Mouse (Mus musculus): Measurements from ENCODE around the gene H2-K1. TPM values are rescaled to one million over a fixed set of nuclear protein-coding genes. Genes with fewer than 3 reads are reported as not detected.
"Not testable (repeated sequence)": the region's sequence is repeated elsewhere in the genome, so short reads cannot be mapped to it uniquely, and the experiment has no call there.

H2-K1 gene
- polyA plus RNA-seq, 1 experiment = 2,389 TPM

DNA sequence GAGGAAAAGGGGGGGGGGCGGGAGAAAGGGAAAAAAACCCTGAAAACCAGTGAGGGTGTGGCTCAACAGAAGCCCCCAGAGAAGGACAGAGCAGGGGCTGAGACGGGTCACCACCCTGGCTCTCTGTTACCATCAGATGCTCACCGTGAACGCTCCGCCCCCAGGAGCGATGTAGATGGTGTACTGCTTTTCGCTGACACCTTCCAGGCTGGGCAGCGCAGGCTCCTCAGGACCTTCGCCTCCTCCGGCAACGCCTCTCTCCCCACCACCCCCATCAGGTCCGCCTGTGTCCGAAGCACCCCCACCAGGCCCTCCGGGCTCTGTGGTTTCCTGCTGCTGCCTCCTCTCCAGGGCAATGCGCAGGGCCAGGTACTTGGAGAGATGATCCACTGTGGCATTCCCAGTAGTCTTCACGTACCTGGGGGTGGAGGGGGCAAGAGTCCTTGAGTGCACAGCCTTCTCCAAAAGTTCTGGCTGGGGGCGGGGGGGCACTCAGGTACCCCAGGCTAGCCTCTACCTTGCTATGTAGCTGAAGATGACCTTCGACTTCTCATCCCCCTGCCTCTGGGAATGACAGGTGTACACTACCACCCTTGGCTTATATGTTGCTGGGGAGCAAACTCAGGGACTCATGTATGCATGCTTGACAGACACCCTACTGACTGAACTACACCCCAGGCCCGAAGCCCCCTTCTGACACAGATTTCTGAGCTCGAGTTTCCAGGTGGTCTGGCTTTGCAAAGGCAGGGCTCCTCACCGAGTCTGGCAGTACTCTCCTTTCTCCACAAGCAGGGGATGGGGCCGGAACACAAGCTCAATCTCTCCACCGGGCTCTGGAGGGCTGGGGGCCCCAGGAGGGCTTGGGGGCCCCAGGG, 21.6 kb upstream of the H2-K1 start:
- H3K4me3 ChIP-seq (replicated peaks; ENCODE audit: extremely low read depth, low read depth, low read length) = no peak overlapping the region
- TF ChIP-seq CTCF (IDR thresholded peaks at IDR 0.05; ENCODE audit: insufficient read depth, low read length) = no peak
- no peak for TF ChIP-seq POLR2A (IDR thresholded peaks at IDR 0.05; ENCODE audit: borderline replicate concordance, extremely low read depth, low read depth, low read length)
- WGBS = 94% methylated on average over 23 of the region's 23 CpGs
- no peak for DNase-seq
- H3K4me1 ChIP-seq (ENCODE audit: control insufficient read depth, insufficient read depth, low read length) = peaks cover 10% of the 10 kb centered on the region; the same call in 1 of the 2 replicates

GRCm38 (mm10) chr17:34013436-34013835, 13.3 kb upstream of the H2-K1 start:
- Histone ChIP-seq H3K4me3 (replicated peaks; ENCODE audit: extremely low read depth, low read depth, low read length) (no peak overlapping the region), H3K4me1 (ENCODE audit: control insufficient read depth, insufficient read depth, low read length) (no peaks in the 10 kb centered on the region)
- WGBS = 96% methylated on average over 8 of the region's 8 CpGs
- no peak for TF ChIP-seq CTCF (IDR thresholded peaks at IDR 0.05; ENCODE audit: insufficient read depth, low read length)
- no peak for TF ChIP-seq POLR2A (IDR thresholded peaks at IDR 0.05; ENCODE audit: borderline replicate concordance, extremely low read depth, low read depth, low read length)
- DNase-seq = no peak

DNA sequence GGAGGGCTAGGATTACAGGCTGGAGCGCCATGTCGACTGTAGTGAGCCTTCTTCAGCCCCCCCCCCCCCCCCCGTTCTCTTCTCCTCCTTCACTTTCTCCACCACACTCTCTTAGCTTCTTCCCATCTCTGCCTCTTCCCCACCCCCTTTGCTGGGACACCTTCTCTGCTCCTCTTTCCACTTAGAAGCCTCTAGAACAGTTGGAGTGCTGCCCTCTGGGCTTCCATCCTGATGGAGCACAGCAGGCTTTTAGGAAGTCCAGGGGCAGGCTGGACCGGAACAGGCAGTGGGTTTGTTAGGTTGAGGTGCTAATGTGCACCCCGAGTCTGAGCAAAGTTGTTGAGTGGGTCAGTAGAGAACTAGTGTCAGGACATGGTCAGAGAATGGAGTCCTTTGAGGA, 10.0 kb upstream of the H2-K1 start:
- H3K4me3 ChIP-seq (replicated peaks; ENCODE audit: extremely low read depth, low read depth, low read length) = no peak overlapping the region
- no peak for DNase-seq
- no peaks in the 10 kb centered on the region for H3K4me1 ChIP-seq (ENCODE audit: control insufficient read depth, insufficient read depth, low read length)
- 68% methylated on average over 5 of the region's 5 CpGs for WGBS
- no peak for TF ChIP-seq CTCF (IDR thresholded peaks at IDR 0.05; ENCODE audit: insufficient read depth, low read length)
- TF ChIP-seq POLR2A (IDR thresholded peaks at IDR 0.05; ENCODE audit: borderline replicate concordance, extremely low read depth, low read depth, low read length) = no peak

GRCm38 (mm10) chr17:34006570-34006969, 6.4 kb upstream of the H2-K1 start:
- DNase-seq = no peak
- WGBS = 39% methylated on average over 2 of the region's 2 CpGs
- H3K4me3 ChIP-seq (replicated peaks; ENCODE audit: extremely low read depth, low read depth, low read length) = no peak overlapping the region
- no peaks in the 10 kb centered on the region for H3K4me1 ChIP-seq (ENCODE audit: control insufficient read depth, insufficient read depth, low read length)
- TF ChIP-seq POLR2A (IDR thresholded peaks at IDR 0.05; ENCODE audit: borderline replicate concordance, extremely low read depth, low read depth, low read length) (no peak), CTCF (IDR thresholded peaks at IDR 0.05; ENCODE audit: insufficient read depth, low read length) (no peak)

GRCm38 (mm10) chr17:34003426-34003825, 3.3 kb upstream of the H2-K1 start:
- TF ChIP-seq POLR2A (IDR thresholded peaks at IDR 0.05; ENCODE audit: borderline replicate concordance, extremely low read depth, low read depth, low read length) = no peak
- peak; percentile 62 for TF ChIP-seq CTCF (IDR thresholded peaks at IDR 0.05; ENCODE audit: insufficient read depth, low read length)
- Histone ChIP-seq H3K4me1 (ENCODE audit: control insufficient read depth, insufficient read depth, low read length) (peaks cover 4% of the 10 kb centered on the region; the same call in 1 of the 2 replicates), H3K4me3 (replicated peaks; ENCODE audit: extremely low read depth, low read depth, low read length) (no peak overlapping the region)
- 2% methylated on average over 5 of the region's 5 CpGs for WGBS
- DNase-seq = peak; percentile 40

DNA sequence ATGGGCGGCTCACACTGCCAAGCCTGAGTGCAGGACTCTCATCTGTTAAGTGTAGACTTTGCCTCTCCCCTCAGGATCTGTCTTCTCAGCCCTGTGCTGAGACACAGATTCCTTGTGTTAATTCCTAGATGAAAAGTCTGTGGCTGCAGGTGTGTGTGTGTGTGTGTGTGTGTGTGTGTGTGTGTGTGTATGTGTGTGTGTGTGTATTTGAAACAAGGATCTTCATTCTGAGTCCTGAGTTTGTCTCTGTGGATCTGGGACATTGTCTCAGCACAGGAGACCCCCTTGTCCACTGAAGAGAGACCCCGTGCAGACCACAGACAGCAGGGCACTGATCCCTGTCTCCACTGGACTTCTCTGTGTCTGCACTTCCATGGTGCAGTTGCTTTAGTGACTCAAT, 649 bp upstream of the H2-K1 start:
- H3K4me1 ChIP-seq (ENCODE audit: control insufficient read depth, insufficient read depth, low read length); DNase-seq; H3K4me3 ChIP-seq (replicated peaks; ENCODE audit: extremely low read depth, low read depth, low read length): not testable (repeated sequence)
- 51% methylated on average over 2 of the region's 2 CpGs for WGBS

GRCm38 (mm10) chr17:33999341-34000149, 602 bp downstream of the H2-K1 start:
- under 1% methylated on average over 87 of the region's 87 CpGs for WGBS
- DNase-seq = peak; percentile 40
- H3K4me3 ChIP-seq (replicated peaks; ENCODE audit: extremely low read depth, low read depth, low read length) = peak overlapping the region; percentile 79

GRCm38 (mm10) chr17:33998697-33999096, 1.4 kb downstream of the H2-K1 start:
- H3K4me3 ChIP-seq (replicated peaks; ENCODE audit: extremely low read depth, low read depth, low read length) = peak overlapping the region; percentile 71
- not testable (repeated sequence) for DNase-seq; H3K4me1 ChIP-seq (ENCODE audit: control insufficient read depth, insufficient read depth, low read length)
- WGBS = 39% methylated on average over 5 of the region's 5 CpGs

More at GRCm38 (mm10) chr17:33999341-34000149, 602 bp downstream of the H2-K1 start:
- TF ChIP-seq POLR2A (IDR thresholded peaks at IDR 0.05; ENCODE audit: borderline replicate concordance, extremely low read depth, low read depth, low read length) (no peak), CTCF (IDR thresholded peaks at IDR 0.05; ENCODE audit: insufficient read depth, low read length) (no peak)
- H3K4me1 ChIP-seq (ENCODE audit: control insufficient read depth, insufficient read depth, low read length) = peaks cover 4% of the 10 kb centered on the region; the same call in 1 of the 2 replicates

DNA sequence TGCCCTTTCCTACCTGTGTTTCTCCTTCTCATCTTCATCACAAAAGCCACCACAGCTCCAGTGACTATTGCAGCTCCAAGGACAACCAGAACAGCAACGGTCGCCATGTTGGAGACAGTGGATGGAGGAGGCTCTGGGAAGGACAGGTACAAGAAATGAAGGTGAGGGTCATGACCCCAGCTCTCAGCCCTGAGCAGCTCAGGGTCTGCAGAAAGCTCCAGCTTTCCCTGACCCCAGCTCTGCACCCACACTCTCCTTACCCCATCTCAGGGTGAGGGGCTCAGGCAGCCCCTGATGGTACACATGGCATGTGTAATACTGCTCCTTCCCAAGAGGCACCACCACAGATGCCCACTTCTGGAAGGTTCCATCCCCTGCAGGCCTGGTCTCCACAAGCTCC, 3.1 kb downstream of the H2-K1 start:
- not testable (repeated sequence) for H3K4me3 ChIP-seq (replicated peaks; ENCODE audit: extremely low read depth, low read depth, low read length); DNase-seq; H3K4me1 ChIP-seq (ENCODE audit: control insufficient read depth, insufficient read depth, low read length)
- WGBS = 96% methylated on average over 2 of the region's 2 CpGs

- Histone ChIP-seq H3K4me1 (ENCODE audit: control insufficient read depth, insufficient read depth, low read length) (no peaks in the 10 kb centered on the region; the same call in 1 of the 2 replicates), H3K4me3 (replicated peaks; ENCODE audit: extremely low read depth, low read depth, low read length) (no peak overlapping the region)
- no peak for DNase-seq
- TF ChIP-seq POLR2A (IDR thresholded peaks at IDR 0.05; ENCODE audit: borderline replicate concordance, extremely low read depth, low read depth, low read length) (0 out of 2 replicates have a peak, but pooled peaks have one; percentile 27), CTCF (IDR thresholded peaks at IDR 0.05; ENCODE audit: insufficient read depth, low read length) (no peak)
- 57% methylated on average over 3 of the region's 3 CpGs for WGBS
Observed at GRCm38 (mm10) chr17:33995651-33996050, 4.5 kb downstream of the H2-K1 start.

Data from lung, adult 2 months (tissue).